Mouse (Mus musculus): ENCODE measurements at regions not wholly inside any gene's neighbourhood (a gene's known extent, or its start where the extent isn't known, plus 50 kb on each side); places are given as distances from the start of the nearest gene placed in this dataset.
"Not testable (repeated sequence)": the region's sequence is repeated elsewhere in the genome, so short reads cannot be mapped to it uniquely, and the experiment has no call there.

DNA sequence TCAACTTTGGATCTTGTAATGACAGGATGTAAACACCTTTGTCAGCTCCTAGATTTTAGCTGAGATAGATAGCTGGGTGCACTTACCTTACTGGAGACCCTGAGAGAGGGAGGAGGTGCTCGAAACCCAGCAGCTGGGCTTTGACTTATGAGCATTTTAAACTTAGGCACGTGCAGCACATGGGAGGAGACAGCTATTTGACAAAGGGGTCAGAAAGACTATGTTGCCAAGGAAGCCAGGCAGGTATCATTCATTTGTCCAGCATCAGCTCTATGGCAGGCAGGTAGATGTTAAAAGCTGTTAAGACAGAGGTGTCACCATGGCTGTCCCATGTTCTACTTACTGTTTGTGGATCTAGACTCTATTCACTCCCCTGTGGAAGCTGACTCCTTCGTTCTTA, 120.0 kb upstream of the Tet2 start:
- DNase-seq (ENCODE audit: low spot score): no peak

- DNase-seq (ENCODE audit: low spot score): no peak
Observed at GRCm38 (mm10) chr3:133665425-133666317, 120.7 kb upstream of the Tet2 start.

GRCm38 (mm10) chr3:133672742-133673447, 128.0 kb upstream of the Tet2 start:
- DNase-seq (ENCODE audit: low spot score): no peak

DNA sequence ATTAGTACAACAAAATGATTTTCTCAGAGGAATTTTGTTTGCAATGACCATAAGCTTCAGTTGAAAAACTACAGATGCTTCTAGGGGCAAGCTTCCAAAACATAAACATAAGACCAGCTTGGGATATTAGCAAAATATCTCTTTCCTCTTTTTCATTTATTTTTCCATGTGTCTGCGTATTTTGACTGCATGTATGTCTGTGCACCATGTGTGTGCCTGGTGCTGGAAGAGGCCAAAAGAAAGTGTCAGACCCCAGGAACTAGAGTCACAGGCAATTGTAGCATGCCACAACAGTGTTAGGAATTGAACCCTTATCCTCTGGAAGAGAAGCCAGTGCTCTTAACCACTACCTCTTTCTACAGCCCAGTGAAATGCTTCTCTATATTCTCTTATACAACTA, 133.0 kb upstream of the Tet2 start:
- no peak for DNase-seq (ENCODE audit: low spot score)

DNA sequence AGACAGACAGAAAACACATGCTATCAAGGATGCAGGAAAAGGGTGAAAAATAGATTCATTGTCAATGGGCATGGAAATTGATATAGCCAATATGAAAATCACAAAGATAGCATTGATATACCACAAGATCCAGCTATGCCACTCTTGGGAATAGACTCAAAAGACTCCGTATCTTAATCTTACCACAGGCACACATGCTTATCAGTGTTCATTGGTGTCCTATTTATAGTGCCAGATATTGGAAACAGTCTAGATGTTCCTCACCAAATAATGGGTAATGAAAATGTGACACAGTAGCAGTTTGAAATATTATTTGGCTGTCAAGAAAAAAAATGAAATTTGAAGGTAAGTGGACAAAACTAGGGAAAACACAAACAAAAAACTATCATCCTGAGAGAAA, 135.0 kb upstream of the Tet2 start:
- no peak for DNase-seq (ENCODE audit: low spot score)

- no peak for DNase-seq (ENCODE audit: low spot score)
Observed at GRCm38 (mm10) chr3:133680343-133680742, 135.4 kb upstream of the Tet2 start.

DNA sequence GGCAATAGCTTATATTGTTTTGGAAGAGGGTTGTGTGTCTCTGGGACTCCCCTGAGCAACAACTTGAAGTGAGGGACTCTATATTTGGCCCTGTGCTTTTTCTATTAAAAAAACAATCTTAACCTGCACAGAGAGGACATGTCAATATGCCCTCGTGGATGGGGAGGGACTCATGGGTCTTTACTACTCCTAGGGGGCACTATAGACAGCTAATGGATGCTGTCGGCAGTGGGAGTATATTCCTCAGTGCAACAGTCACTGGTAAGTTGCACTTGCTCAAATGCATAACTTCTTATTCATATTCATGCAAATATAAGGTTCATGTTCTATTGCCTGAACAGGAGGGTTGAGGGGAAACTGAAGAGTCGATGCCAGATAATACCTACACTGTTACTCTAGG, 135.9 kb upstream of the Tet2 start:
- DNase-seq (ENCODE audit: low spot score): no peak

DNA sequence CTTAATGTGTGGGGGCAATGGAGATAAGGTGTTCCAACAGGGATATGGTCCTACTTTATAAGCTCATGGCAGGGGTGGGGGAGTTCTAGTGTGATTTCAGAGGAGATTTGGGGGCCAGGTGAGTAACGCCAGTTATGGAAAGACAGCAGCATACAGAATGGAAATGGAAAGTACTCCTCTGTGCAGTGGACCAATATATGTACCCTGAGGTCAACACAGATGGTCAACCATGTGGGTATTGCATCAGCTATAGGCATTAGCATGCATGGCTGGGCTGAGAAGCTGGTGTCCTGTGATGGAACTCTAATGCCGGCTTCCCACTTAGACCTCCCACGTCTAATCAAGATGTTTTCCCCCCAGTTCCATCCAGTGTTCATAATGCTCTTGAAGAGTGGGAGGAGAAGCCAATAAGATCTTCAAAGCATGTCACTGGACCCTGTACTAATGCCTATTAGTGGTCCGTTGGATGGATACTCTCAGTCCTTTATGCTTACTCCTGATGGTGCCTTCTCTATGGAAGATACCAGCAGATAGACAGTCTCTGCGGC, 139.3 kb upstream of the Tet2 start:
- no peak for DNase-seq (ENCODE audit: low spot score)

DNA sequence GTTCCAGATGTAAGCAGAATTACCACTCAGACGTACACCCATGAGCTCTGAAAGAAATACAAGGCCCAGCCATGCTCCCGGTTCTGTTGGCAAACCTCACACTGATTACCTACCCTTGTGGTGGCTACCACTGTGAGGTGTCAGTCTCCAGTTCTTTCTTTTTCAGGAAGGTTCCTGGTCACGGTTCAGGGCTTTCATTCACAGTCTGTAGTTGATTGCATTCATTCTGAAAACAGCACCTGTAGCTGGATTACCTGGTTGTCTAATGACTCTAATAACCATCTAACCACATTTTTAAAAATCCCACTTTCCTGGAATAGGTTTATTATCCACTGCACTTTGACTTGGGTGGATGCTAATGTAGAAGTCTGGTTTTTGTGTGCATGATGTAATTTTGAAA, 139.8 kb upstream of the Tet2 start:
- no peak for DNase-seq (ENCODE audit: low spot score)

DNA sequence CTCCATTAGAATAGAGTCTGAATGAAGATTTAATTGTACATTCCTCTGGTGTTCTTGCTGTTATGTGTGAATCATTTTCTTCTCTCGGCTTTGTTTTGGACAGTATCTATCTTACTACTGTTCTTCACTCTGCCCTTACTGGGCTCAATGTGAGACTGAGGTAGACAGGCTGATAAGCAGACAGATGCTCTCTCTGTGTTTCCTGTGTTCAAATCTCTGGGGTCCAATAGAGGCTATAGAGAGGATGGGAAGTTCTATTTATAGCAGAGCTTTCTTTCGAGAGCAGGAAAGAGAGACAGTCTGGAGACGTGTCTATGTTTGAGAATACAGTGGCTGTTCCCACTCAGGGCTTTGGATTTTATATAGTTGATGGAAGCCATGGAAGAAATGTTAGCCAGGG, 140.5 kb upstream of the Tet2 start:
- no peak for DNase-seq (ENCODE audit: low spot score)

DNA sequence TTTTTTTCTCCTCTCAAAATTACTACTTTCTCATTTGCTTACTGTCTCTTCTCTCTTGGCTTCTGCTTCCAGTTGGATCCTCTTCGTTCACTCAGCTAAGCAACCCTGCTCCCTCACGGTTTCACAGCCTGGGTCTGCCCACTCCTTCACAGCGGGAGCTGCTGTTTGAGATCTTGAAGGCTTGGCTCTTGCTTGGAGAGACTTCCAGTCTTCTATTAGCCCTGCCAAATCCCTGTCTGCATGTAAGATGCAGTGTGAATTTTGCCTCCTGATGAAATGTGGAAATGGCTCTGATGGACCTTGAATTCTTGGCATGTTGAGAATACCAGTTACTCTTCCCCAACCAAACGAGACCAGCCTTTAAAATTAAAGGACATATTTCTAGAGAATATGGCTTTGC, 149.1 kb upstream of the Tet2 start:
- DNase-seq (ENCODE audit: low spot score): no peak

GRCm38 (mm10) chr3:133696122-133696521, 151.2 kb upstream of the Tet2 start:
- DNase-seq (ENCODE audit: low spot score): no peak

DNA sequence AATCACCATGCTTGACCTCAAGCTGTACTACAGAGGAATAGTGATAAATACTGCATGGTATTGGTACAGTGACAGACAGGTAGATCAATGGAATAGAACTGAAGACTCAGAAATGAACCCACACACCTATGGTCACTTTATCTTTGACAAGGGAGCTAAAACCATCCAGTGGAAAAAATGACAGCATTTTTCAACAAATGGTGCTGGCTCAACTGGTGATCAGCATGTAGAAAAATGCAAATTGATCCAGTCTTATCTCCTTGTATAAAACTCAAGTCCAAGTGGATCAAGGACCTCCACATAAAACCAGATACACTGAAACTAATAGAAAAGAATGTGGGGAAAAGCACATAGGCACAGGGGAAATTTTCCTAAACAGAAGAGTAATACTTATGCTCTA, 159.9 kb upstream of the Tet2 start:
- DNase-seq (ENCODE audit: low spot score): not testable (repeated sequence)

GRCm38 (mm10) chr3:133711518-133711917, 166.6 kb upstream of the Tet2 start:
- DNase-seq (ENCODE audit: low spot score): no peak

GRCm38 (mm10) chr3:133722550-133723290, 177.8 kb upstream of the Tet2 start:
- no peak for DNase-seq (ENCODE audit: low spot score)

DNA sequence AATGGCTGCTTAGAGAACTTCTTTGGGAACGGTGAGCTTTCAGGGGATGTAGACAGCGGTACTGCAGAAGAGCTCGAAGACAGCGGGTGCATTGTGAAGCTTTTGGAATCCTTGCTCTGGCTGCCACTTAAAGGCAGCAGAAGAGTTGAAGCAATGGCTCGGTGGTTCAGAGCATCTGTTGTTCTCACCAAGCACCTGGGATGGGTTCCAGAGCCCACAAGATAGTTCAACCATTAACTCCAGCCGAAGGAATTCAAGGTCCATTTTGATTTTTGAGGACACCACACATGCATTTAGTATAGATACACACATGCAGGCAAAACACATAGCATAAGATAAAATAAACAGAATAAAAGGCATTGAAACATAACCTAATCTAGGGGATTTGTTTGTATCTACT, 181.9 kb upstream of the Tet2 start:
- no peak for DNase-seq (ENCODE audit: low spot score)

GRCm38 (mm10) chr3:133735603-133736002, 190.7 kb upstream of the Tet2 start:
- no peak for DNase-seq (ENCODE audit: low spot score)

DNA sequence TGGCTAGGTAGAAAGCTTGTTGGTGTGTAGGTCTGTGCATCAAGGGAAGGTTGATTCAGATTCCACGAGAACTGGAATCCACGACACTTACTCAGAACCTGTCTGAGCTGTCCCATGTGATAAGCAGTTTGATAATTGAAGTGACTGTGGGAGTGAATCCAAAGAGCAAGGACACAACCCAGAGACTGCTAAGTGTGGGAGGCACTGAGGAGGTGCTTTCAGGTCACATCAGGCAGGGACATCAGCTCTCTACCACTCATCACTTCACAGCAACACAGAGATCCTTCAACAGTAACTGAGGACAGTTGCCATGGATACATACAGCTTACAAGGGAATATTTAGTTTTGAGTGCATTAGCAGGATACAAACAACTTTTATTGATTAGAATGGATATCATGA, 194.0 kb upstream of the Tet2 start:
- no peak for DNase-seq (ENCODE audit: low spot score)

GRCm38 (mm10) chr3:133744552-133745118, 199.7 kb upstream of the Tet2 start:
- no peak for DNase-seq (ENCODE audit: low spot score)

DNA sequence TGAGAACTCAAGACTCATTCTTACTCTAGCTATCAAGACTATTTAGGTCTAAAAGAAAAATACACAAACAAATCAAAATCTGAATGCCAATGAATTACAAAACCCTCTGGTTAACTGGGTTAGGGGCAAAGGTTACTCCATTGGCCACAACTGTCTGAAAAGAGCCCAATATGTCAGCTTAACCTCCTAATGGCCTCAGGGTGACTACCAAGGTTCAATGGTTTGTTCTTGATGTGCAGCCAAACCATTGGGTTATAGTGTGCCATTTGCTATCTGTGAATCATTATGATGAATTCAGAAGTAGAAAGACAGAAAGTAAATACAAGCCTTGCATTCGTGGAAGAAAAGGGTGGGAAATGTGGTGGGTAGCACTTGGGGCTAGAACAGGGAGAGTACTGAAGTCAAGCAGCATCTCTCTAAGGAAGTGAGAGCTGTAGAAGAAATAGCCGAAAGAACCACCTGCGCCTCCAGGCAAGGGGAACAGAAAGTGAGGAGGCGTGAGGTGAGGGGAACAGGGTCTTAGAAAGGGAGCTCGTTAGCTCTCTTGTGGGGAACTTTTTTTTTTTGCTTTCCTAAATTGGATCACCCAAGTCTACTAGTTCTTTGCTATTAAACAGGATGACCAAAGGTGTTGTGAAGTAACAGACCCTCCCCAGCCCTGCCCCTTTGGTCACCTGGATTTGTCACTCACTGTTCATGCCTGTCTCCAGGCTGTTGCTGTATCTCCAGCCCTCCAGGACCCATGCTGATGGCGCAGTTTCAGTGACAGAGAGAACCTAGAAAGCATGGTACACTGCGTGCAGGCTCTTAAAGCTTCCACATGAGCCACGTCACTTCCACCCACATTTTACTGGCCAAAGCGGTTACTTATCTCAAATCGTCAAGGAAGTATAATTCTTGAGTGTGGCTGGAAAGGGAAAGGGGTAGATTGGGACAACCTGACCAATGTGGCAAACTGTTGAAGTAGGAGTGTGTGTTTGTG, 204.1 kb upstream of the Tet2 start:
- DNase-seq (ENCODE audit: low spot score): no peak

- no peak for DNase-seq (ENCODE audit: low spot score)
Observed at GRCm38 (mm10) chr3:133750061-133750460, 205.1 kb upstream of the Tet2 start.
